Mouse (Mus musculus): ENCODE data around the gene B230219D22Rik.
A peak's percentile ranks its signal among the peaks of the same experiment; 100 is the strongest.
"Not testable (repeated sequence)": the region's sequence is repeated elsewhere in the genome, so short reads cannot be mapped to it uniquely, and the experiment has no call there.

Gene B230219D22Rik

GRCm38 (mm10) chr13:55692535-55693242, at the start of gene B230219D22Rik:
Gene B230219D22Rik (plus strand): TSS chr13:55693124.
- peak; percentile 90 for DNase-seq (ENCODE audit: low spot score)

GRCm38 (mm10) chr13:55644525-55644924, 48.4 kb upstream of the B230219D22Rik start:
- DNase-seq (ENCODE audit: low spot score), result no peak

- no peak for DNase-seq (ENCODE audit: low spot score)
These were observed 42.8 kb upstream of the B230219D22Rik start for GRCm38 (mm10) chr13:55650098-55650497.

GRCm38 (mm10) chr13:55650980-55651379, 41.9 kb upstream of the B230219D22Rik start:
- no peak for DNase-seq (ENCODE audit: low spot score)

GRCm38 (mm10) chr13:55668550-55668949, 24.4 kb upstream of the B230219D22Rik start:
- no peak for DNase-seq (ENCODE audit: low spot score)

GRCm38 (mm10) chr13:55672711-55673110, 20.2 kb upstream of the B230219D22Rik start:
- DNase-seq (ENCODE audit: low spot score), result no peak

- DNase-seq (ENCODE audit: low spot score), result no peak
These were observed 15.6 kb upstream of the B230219D22Rik start for GRCm38 (mm10) chr13:55677364-55677763.

- DNase-seq (ENCODE audit: low spot score), result no peak
These were observed 10.7 kb upstream of the B230219D22Rik start for GRCm38 (mm10) chr13:55682201-55682600.

- no peak for DNase-seq (ENCODE audit: low spot score)
These were observed 9.3 kb upstream of the B230219D22Rik start for GRCm38 (mm10) chr13:55683581-55683980.

- no peak for DNase-seq (ENCODE audit: low spot score)
These were observed 6.8 kb upstream of the B230219D22Rik start for GRCm38 (mm10) chr13:55686107-55686633.

GRCm38 (mm10) chr13:55687927-55688602, 4.9 kb upstream of the B230219D22Rik start:
- peak; percentile 48 for DNase-seq (ENCODE audit: low spot score)

- peak; percentile 18 for DNase-seq (ENCODE audit: low spot score)
These were observed 358 bp downstream of the B230219D22Rik start for GRCm38 (mm10) chr13:55693243-55693721.

GRCm38 (mm10) chr13:55694110-55694509, 1.2 kb downstream of the B230219D22Rik start:
- no peak for DNase-seq (ENCODE audit: low spot score)

GRCm38 (mm10) chr13:55695989-55696388, 3.1 kb downstream of the B230219D22Rik start:
- not testable (repeated sequence) for DNase-seq (ENCODE audit: low spot score)

GRCm38 (mm10) chr13:55704301-55704700, 11.4 kb downstream of the B230219D22Rik start:
- DNase-seq (ENCODE audit: low spot score), result no peak

GRCm38 (mm10) chr13:55712846-55713245, 19.9 kb downstream of the B230219D22Rik start:
- DNase-seq (ENCODE audit: low spot score), result no peak

GRCm38 (mm10) chr13:55714501-55715166, 21.7 kb downstream of the B230219D22Rik start, which contains the start of gene Txndc15:
Gene Txndc15 (plus strand): TSS chr13:55714650.
- DNase-seq (ENCODE audit: low spot score), result peak; percentile 86

- DNase-seq (ENCODE audit: low spot score), result no peak
These were observed 22.2 kb downstream of the B230219D22Rik start for GRCm38 (mm10) chr13:55715167-55715512.

GRCm38 (mm10) chr13:55715908-55716510, 23.1 kb downstream of the B230219D22Rik start:
- no peak for DNase-seq (ENCODE audit: low spot score)

- DNase-seq (ENCODE audit: low spot score), result no peak
These were observed 28.6 kb downstream of the B230219D22Rik start for GRCm38 (mm10) chr13:55721516-55721915.

GRCm38 (mm10) chr13:55721995-55722394, 29.1 kb downstream of the B230219D22Rik start:
- DNase-seq (ENCODE audit: low spot score), result no peak

GRCm38 (mm10) chr13:55726598-55727119, 33.7 kb downstream of the B230219D22Rik start:
- no peak for DNase-seq (ENCODE audit: low spot score)

Data from yolk sac, embryonic 10.5 days (tissue).